Mouse (Mus musculus): Measurements from ENCODE around the gene Cox19.

GRCm38 (mm10) chr5:139359244-139359643 is 8.0 kb upstream of the Cox19 start:
- TF ChIP-seq EP300 (IDR thresholded peaks at IDR 0.05) (no peak), CTCF (IDR thresholded peaks at IDR 0.05) (no peak)
